Mouse (Mus musculus) MEL (cell line): ENCODE measurements around the gene Padi4.

ENCODE experiments used
- CTCF ChIP-seq, 3 experiments: IDR thresholded peaks in 2 of 3; conservative IDR thresholded peaks in 1 of 3; 2 replicates each; pipeline ENCODE4 v1.5.1; 2011 to 2012; ENCODE audit warnings: low read length in 3 of 3, low read depth in 2 of 3, mild to moderate bottlenecking in 2 of 3, improper control_type of control experiment in 1 of 3, inconsistent platforms in 1 of 3, mixed read lengths in 1 of 3, moderate library complexity in 1 of 3; ENCODE audit not compliant: control insufficient read depth in 1 of 3, insufficient read depth in 1 of 3, poor library complexity in 1 of 3, severe bottlenecking in 1 of 3
- MEF2A ChIP-seq: IDR thresholded peaks from 2 replicates; pipeline ENCODE4 v1.6.1; 2014; ENCODE audit warnings: low read depth, mild to moderate bottlenecking, inconsistent platforms, low read length, improper control_type of control experiment; ENCODE audit not compliant: poor library complexity, insufficient replicate concordance, severe bottlenecking; ENCODE audit errors: extremely low read depth
- MXI1 ChIP-seq: IDR thresholded peaks from 2 replicates; pipeline ENCODE4 v1.6.1; 2011; ENCODE audit warnings: mild to moderate bottlenecking, low read depth, low read length, improper control_type of control experiment
- POLR2AphosphoS2 ChIP-seq: IDR thresholded peaks from 2 replicates; pipeline ENCODE4 v1.6.1; 2011; ENCODE audit warnings: low read length, improper control_type of control experiment
- TCF12 ChIP-seq: IDR thresholded peaks from 2 replicates; pipeline ENCODE4 v1.6.1; 2014; ENCODE audit warnings: low read depth, mild to moderate bottlenecking, inconsistent platforms, low read length, improper control_type of control experiment, moderate library complexity
- USF1 ChIP-seq: IDR thresholded peaks from 2 replicates; pipeline ENCODE4 v1.6.1; 2014; ENCODE audit warnings: low read depth, mild to moderate bottlenecking, inconsistent platforms, low read length, improper control_type of control experiment, moderate library complexity

- no peak for TF ChIP-seq MXI1
- no peak for TF ChIP-seq CTCF (IDR thresholded peaks at IDR 0.05 in 2 of 3, conservative IDR thresholded peaks at IDR 0.05 in 1 of 3; ENCODE audit: control insufficient read depth in 1 of 3, insufficient read depth in 1 of 3, low read depth in 2 of 3, low read length in 3 of 3, poor library complexity in 1 of 3, severe bottlenecking in 1 of 3)
- no peak for TF ChIP-seq TCF12
- TF ChIP-seq MEF2A, result no peak
- TF ChIP-seq USF1, result no peak
- no peak for TF ChIP-seq POLR2AphosphoS2
Measured at GRCm38 (mm10) chr4:140801364-140801763, 27.3 kb upstream of the Padi4 start.
